Mouse (Mus musculus) heart, postnatal 0 days (tissue): ENCODE results near the gene Myo1c.

Experiments used
- CTCF ChIP-seq: IDR thresholded peaks from 2 replicates; pipeline ENCODE4 v1.5.1; 2016; ENCODE audit warnings: antibody characterized with exemption, control low read depth, low read depth
- EP300 ChIP-seq: IDR thresholded peaks from 2 replicates; pipeline ENCODE4 v1.6.1; 2016; ENCODE audit warnings: antibody characterized with exemption, low read depth

DNA sequence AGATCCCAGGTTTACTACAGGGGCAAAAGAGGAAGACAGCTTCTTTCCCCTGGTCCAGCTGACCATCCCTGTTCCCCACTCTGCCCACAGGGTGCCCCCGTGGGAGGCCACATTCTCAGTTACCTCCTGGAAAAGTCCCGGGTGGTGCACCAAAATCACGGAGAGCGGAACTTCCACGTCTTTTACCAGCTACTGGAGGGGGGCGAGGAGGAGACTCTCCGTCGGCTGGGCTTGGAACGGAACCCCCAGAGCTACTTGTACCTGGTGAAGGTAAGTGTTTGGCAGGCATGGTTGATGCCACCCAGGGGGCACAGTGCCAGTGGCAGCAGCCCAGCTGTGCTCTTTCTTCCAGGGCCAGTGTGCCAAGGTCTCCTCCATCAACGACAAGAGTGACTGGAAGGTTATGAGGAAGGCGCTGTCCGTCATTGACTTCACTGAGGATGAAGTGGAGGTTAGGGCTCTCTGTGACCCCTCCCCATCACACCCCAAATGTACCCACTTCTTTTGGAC is 9.8 kb downstream of the Myo1c start:
- TF ChIP-seq CTCF (no peak), EP300 (no peak)
